Mouse (Mus musculus): Measurements from ENCODE around the gene Bod1l. TPM values are rescaled to one million over a fixed set of nuclear protein-coding genes. Genes with fewer than 3 reads are reported as not detected.
A peak's percentile ranks its signal among the peaks of the same experiment; 100 is the strongest.

Gene Bod1l
- 2.9 TPM for polyA plus RNA-seq (2012; fragmentation: generic; extraction: Trizol)
- long read RNA-seq, experiment 1, partial matches to known transcripts, result 5 of 7 reads
- long read RNA-seq, experiment 1, other reads (novel, unspliced or antisense), result 2 of 7 reads
- long read RNA-seq, experiment 2, partial matches to known transcripts, result 0 of 3 reads
- long read RNA-seq, experiment 2, other reads (novel, unspliced or antisense), result 3 of 3 reads

DNA sequence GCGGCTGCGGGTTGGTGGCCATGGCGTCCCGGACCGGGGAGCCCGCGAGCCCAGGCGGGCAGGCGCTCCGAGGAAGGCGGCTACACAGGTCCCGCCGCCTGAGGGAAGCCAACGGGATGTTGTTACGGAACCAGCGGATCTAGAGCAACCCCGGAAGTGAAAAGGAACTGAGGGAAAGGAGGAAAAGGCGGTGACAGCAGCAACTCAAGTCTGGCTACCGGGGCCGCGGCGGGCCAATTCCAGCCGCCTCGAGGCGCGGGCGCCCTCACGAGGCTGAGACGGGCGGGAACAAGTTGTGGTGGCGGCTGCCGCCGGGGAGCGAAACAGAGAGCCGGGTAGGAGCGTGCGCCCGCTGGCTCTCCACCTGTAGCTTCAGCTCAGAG is at the start of gene Bod1l:
TSS of gene Bod1l (minus strand) at position 169 of the 383 bp plus-strand sequence.
- peaks cover 32% of the 10 kb centered on the region for H3K79me3 ChIP-seq (ENCODE audit: low read depth)
- H3K36me3 ChIP-seq (ENCODE audit: control insufficient read depth, insufficient read depth), result no peaks in the 10 kb centered on the region
- peaks cover 46% of the 10 kb centered on the region for H3K79me2 ChIP-seq (ENCODE audit: control insufficient read depth, insufficient read depth)
- H3K27me3 ChIP-seq (ENCODE audit: control insufficient read depth, insufficient read depth, insufficient read length), result no peaks in the 10 kb centered on the region
- no peak for TF ChIP-seq FOSL1 (IDR thresholded peaks at IDR 0.05; ENCODE audit: insufficient read depth, low read length, poor library complexity, severe bottlenecking)
- TF ChIP-seq MAX (IDR thresholded peaks at IDR 0.05), result peak; percentile 92
- TF ChIP-seq MYOD1 (IDR thresholded peaks at IDR 0.05; ENCODE audit: control insufficient read depth, insufficient read length, low read depth), result no peak
- TF ChIP-seq CTCF (IDR thresholded peaks at IDR 0.05; ENCODE audit: control insufficient read depth, insufficient read depth, insufficient read length), result peak; percentile 87
- no peak for TF ChIP-seq USF1 (IDR thresholded peaks at IDR 0.05; ENCODE audit: low read depth)
- TF ChIP-seq CEBPB (IDR thresholded peaks at IDR 0.05; ENCODE audit: low read depth), result no peak
- TF ChIP-seq MYOG (IDR thresholded peaks at IDR 0.05; ENCODE audit: control insufficient read depth, extremely low read depth, insufficient read length), result no peak
- H3ac ChIP-seq (ENCODE audit: control insufficient read depth, insufficient read length, low read depth), result peak within 1 kb of the TSS; percentile 96
- peak within 1 kb of the TSS; percentile 64 for H3K4me3 ChIP-seq (ENCODE audit: insufficient read depth, poor library complexity, severe bottlenecking)

DNA sequence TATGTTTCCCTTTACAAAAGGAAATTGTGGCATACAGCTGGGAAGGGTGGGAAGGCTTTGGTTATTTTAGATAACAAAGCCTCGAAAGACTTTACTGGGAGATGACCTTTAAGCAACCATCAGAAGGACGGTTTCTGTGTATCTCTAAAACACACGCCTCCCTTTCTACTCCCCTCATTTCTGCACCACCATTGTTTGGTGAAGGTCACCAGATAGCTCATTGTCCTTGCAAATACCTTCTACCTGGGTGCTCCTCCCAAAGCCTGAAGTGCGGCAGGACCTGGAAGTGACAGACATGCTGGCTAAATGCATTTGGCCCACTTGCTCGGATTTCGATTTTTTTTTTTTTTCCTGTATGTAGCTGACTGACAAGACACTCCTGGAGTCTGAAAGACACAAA is 49.2 kb upstream of the Bod1l start:
- no peaks in the 10 kb centered on the region for H3K79me2 ChIP-seq (ENCODE audit: control insufficient read depth, insufficient read depth)
- no peak overlapping the region for H3K4me3 ChIP-seq (ENCODE audit: insufficient read depth, poor library complexity, severe bottlenecking)
- H3ac ChIP-seq (ENCODE audit: control insufficient read depth, insufficient read length, low read depth), result no peak overlapping the region
- H3K27me3 ChIP-seq (ENCODE audit: control insufficient read depth, insufficient read depth, insufficient read length), result no peaks in the 10 kb centered on the region
- no peaks in the 10 kb centered on the region for H3K79me3 ChIP-seq (ENCODE audit: low read depth)
- no peak for TF ChIP-seq CTCF (IDR thresholded peaks at IDR 0.05; ENCODE audit: control insufficient read depth, insufficient read depth, insufficient read length)
- no peak for TF ChIP-seq USF1 (IDR thresholded peaks at IDR 0.05; ENCODE audit: low read depth)
- TF ChIP-seq FOSL1 (IDR thresholded peaks at IDR 0.05; ENCODE audit: insufficient read depth, low read length, poor library complexity, severe bottlenecking), result no peak
- TF ChIP-seq CEBPB (IDR thresholded peaks at IDR 0.05; ENCODE audit: low read depth), result no peak
- TF ChIP-seq MYOG (IDR thresholded peaks at IDR 0.05; ENCODE audit: control insufficient read depth, extremely low read depth, insufficient read length), result no peak
- no peak for TF ChIP-seq MAX (IDR thresholded peaks at IDR 0.05)
- TF ChIP-seq MYOD1 (IDR thresholded peaks at IDR 0.05; ENCODE audit: control insufficient read depth, insufficient read length, low read depth), result no peak
- H3K36me3 ChIP-seq (ENCODE audit: control insufficient read depth, insufficient read depth), result no peaks in the 10 kb centered on the region

DNA sequence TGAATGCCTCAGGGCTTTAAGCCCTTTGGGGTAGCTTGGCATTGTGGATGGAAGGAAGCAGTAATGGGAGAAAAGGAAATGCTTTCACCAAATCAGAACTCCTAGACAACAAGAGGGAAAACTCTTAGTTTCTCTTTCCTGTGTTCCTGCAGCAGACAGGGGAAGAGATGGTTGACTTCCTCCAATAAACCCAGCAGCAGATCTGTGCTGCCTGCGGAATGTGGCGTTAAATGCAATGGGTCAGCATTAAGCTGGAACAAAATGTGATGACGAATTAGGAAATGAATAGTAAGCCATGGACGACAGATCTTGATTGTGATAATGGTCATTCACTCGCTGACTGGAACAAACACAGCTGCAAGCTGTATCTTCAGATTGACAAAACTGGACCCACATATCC is 46.8 kb upstream of the Bod1l start:
- no peaks in the 10 kb centered on the region for H3K79me3 ChIP-seq (ENCODE audit: low read depth)
- H3K27me3 ChIP-seq (ENCODE audit: control insufficient read depth, insufficient read depth, insufficient read length), result no peaks in the 10 kb centered on the region
- TF ChIP-seq CTCF (IDR thresholded peaks at IDR 0.05; ENCODE audit: control insufficient read depth, insufficient read depth, insufficient read length) (no peak), MYOD1 (IDR thresholded peaks at IDR 0.05; ENCODE audit: control insufficient read depth, insufficient read length, low read depth) (no peak), MAX (IDR thresholded peaks at IDR 0.05) (no peak), MYOG (IDR thresholded peaks at IDR 0.05; ENCODE audit: control insufficient read depth, extremely low read depth, insufficient read length) (no peak)

DNA sequence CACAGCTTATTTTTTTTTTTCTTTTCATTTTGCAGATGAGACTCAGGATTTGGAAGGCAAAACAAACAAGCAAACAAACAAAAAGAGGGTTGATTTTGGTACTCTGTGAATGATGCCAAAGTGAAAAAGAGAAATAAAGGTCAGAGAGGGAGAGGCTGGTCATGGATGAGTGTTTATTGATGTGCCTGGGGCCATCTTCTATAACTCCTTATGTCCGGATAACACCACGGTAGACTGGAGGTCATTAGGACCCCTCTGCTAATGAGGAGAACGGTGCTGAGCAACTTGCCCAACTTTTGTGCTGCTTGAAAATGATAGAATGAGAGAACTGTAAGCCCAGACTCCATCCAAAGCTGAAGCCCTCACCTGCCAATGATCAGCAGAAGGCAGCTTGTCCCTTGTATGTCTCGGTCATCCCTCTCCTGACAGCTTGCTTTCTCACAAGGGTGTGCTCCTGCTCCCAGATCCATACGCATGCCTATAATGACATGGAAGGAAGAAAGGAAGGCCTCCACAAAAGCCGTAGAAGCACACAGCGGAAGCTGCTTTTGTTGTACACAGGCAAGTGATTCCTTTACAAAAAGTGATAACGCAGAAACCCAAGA is 45.2 kb upstream of the Bod1l start:
- Histone ChIP-seq H3K36me3 (ENCODE audit: control insufficient read depth, insufficient read depth) (no peaks in the 10 kb centered on the region), H3ac (ENCODE audit: control insufficient read depth, insufficient read length, low read depth) (no peak overlapping the region), H3K79me2 (ENCODE audit: control insufficient read depth, insufficient read depth) (no peaks in the 10 kb centered on the region), H3K4me3 (ENCODE audit: insufficient read depth, poor library complexity, severe bottlenecking) (no peak overlapping the region), H3K27me3 (ENCODE audit: control insufficient read depth, insufficient read depth, insufficient read length) (no peaks in the 10 kb centered on the region), H3K79me3 (ENCODE audit: low read depth) (no peaks in the 10 kb centered on the region)
- no peak for TF ChIP-seq CEBPB (IDR thresholded peaks at IDR 0.05; ENCODE audit: low read depth)
- no peak for TF ChIP-seq MYOG (IDR thresholded peaks at IDR 0.05; ENCODE audit: control insufficient read depth, extremely low read depth, insufficient read length)
- no peak for TF ChIP-seq MYOD1 (IDR thresholded peaks at IDR 0.05; ENCODE audit: control insufficient read depth, insufficient read length, low read depth)
- no peak for TF ChIP-seq FOSL1 (IDR thresholded peaks at IDR 0.05; ENCODE audit: insufficient read depth, low read length, poor library complexity, severe bottlenecking)
- TF ChIP-seq MAX (IDR thresholded peaks at IDR 0.05), result no peak
- no peak for TF ChIP-seq CTCF (IDR thresholded peaks at IDR 0.05; ENCODE audit: control insufficient read depth, insufficient read depth, insufficient read length)
- no peak for TF ChIP-seq USF1 (IDR thresholded peaks at IDR 0.05; ENCODE audit: low read depth)

More for the DNA sequence above, 46.8 kb upstream of the Bod1l start:
- H3K4me3 ChIP-seq (ENCODE audit: insufficient read depth, poor library complexity, severe bottlenecking), result no peak overlapping the region
- H3ac ChIP-seq (ENCODE audit: control insufficient read depth, insufficient read length, low read depth), result no peak overlapping the region
- no peaks in the 10 kb centered on the region for H3K79me2 ChIP-seq (ENCODE audit: control insufficient read depth, insufficient read depth)
- H3K36me3 ChIP-seq (ENCODE audit: control insufficient read depth, insufficient read depth), result no peaks in the 10 kb centered on the region

DNA sequence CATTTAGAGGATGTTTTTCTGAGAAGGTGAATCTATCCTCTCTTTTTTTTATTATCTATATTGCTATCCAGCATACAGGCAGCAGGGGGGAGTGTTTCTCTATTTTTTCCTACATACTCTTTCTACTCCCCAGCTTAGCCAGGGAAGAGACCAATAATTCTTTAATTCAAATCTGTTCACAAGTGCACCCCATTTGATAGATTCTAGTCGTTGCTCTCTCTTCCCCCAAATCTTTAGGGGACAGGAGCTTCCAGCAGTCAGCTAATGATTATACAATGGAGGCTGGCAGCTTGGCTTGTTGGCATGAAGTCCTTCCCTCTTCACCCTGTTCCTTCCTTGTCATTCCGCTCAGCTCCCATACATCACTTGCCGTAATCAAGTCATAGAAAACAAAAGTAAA is 44.7 kb upstream of the Bod1l start:
- H3ac ChIP-seq (ENCODE audit: control insufficient read depth, insufficient read length, low read depth), result no peak overlapping the region
- TF ChIP-seq MYOG (IDR thresholded peaks at IDR 0.05; ENCODE audit: control insufficient read depth, extremely low read depth, insufficient read length) (no peak), MYOD1 (IDR thresholded peaks at IDR 0.05; ENCODE audit: control insufficient read depth, insufficient read length, low read depth) (no peak), MAX (IDR thresholded peaks at IDR 0.05) (no peak), USF1 (IDR thresholded peaks at IDR 0.05; ENCODE audit: low read depth) (no peak), FOSL1 (IDR thresholded peaks at IDR 0.05; ENCODE audit: insufficient read depth, low read length, poor library complexity, severe bottlenecking) (no peak), CTCF (IDR thresholded peaks at IDR 0.05; ENCODE audit: control insufficient read depth, insufficient read depth, insufficient read length) (no peak), CEBPB (IDR thresholded peaks at IDR 0.05; ENCODE audit: low read depth) (no peak)
- H3K4me3 ChIP-seq (ENCODE audit: insufficient read depth, poor library complexity, severe bottlenecking), result no peak overlapping the region
- no peaks in the 10 kb centered on the region for H3K79me3 ChIP-seq (ENCODE audit: low read depth)
- H3K36me3 ChIP-seq (ENCODE audit: control insufficient read depth, insufficient read depth), result no peaks in the 10 kb centered on the region
- H3K79me2 ChIP-seq (ENCODE audit: control insufficient read depth, insufficient read depth), result no peaks in the 10 kb centered on the region
- H3K27me3 ChIP-seq (ENCODE audit: control insufficient read depth, insufficient read depth, insufficient read length), result no peaks in the 10 kb centered on the region

All from C2C12 (cell line).